Mouse (Mus musculus) lung, embryonic 15.5 days (tissue): ENCODE measurements at regions not wholly inside any gene's neighbourhood (a gene's known extent, or its start where the extent isn't known, plus 50 kb on each side); places are given as distances from the start of the nearest gene placed in this dataset.

Experiments used
- ATAC-seq: fragments of 200-750 bp; cut with Nextera tagmentation; 2 replicates; pipeline ENCODE4 v1.8.0; 2017; ENCODE audit warnings: moderate number of reproducible peaks, borderline replicate concordance; ENCODE audit not compliant: low FRiP score, low TSS enrichment; ENCODE audit errors: extremely low read depth
- H3K27ac ChIP-seq: fragments of 300-500 bp; sonication (generic); 2 replicates; pipeline ENCODE4 v1.5.1; 2015; ENCODE audit warnings: moderate library complexity, mild to moderate bottlenecking, inconsistent platforms
- H3K27me3 ChIP-seq: fragments of 300-500 bp; sonication (generic); 2 replicates; pipeline ENCODE4 v1.6.1; 2015; ENCODE audit warnings: inconsistent platforms
- H3K36me3 ChIP-seq: fragments of 300-500 bp; sonication (generic); 2 replicates; pipeline ENCODE4 v1.6.1; 2015; ENCODE audit warnings: inconsistent platforms
- H3K4me1 ChIP-seq: fragments of 300-500 bp; sonication (generic); 2 replicates; pipeline ENCODE4 v1.6.1; 2015; ENCODE audit warnings: inconsistent platforms
- H3K4me2 ChIP-seq: fragments of 300-500 bp; sonication (generic); 2 replicates; pipeline ENCODE4 v1.6.1; 2015; ENCODE audit warnings: inconsistent platforms, mild to moderate bottlenecking, moderate library complexity
- H3K4me3 ChIP-seq: fragments of 300-500 bp; sonication (generic); 2 replicates; pipeline ENCODE4 v1.5.1; 2015; ENCODE audit warnings: mild to moderate bottlenecking, inconsistent platforms
- H3K9ac ChIP-seq: fragments of 300-500 bp; sonication (generic); 2 replicates; pipeline ENCODE4 v1.6.1; 2015; ENCODE audit warnings: inconsistent platforms
- H3K9me3 ChIP-seq: fragments of 300-500 bp; sonication (generic); 2 replicates; pipeline ENCODE4 v1.6.1; 2016; ENCODE audit warnings: inconsistent platforms
- WGBS: fragments of 180-500 bp; shearing (Covaris S2); methylation state at CpG from one replicate; pipeline ENCODE4 v1.1.7; 2015; 5-methylcytosine and 5-hydroxymethylcytosine counted together

DNA sequence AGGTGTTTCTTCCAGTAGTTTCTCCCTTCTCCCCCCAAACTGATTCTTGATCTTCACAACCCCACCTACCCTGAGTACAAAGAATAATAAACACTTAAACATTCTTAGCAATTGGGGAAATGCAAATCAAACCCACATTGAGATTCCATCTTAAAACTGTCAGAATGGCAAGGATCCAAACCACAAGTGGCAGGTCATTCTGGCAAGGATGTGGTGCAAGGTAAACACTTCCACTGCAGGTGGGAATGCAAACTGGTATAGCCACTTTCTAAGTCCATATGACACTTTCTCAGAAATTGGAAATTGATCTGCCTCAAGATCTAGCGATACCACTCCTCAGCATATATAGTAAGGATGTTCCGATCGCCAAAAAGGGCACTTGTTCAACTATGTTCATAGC is 201.6 kb upstream of the Slitrk1 start:
- Histone ChIP-seq H3K4me2 (no peak overlapping the region), H3K4me1 (no peaks in the 10 kb centered on the region), H3K36me3 (no peaks in the 10 kb centered on the region), H3K4me3 (no peak overlapping the region), H3K9ac (no peak overlapping the region), H3K27me3 (no peaks in the 10 kb centered on the region), H3K9me3 (no peaks in the 10 kb centered on the region), H3K27ac (no peak overlapping the region)
- 78% methylated on average over 3 of the region's 3 CpGs for WGBS
- peak; percentile 42; the same call in 1 of the 2 replicates for ATAC-seq
